Mouse (Mus musculus): Measurements from ENCODE around the gene Sv2b. TPM values are rescaled to one million over a fixed set of nuclear protein-coding genes. Genes with fewer than 3 reads are reported as not detected.

Gene Sv2b
- polyA plus RNA-seq, 1 experiment from 2014 or later, result 1.9 TPM

GRCm38 (mm10) chr7:75282080-75282650 lies 26.9 kb downstream of the Sv2b start:
- WGBS, result 74% methylated on average over 3 of the region's 3 CpGs
- H3K27me3 ChIP-seq (replicated peaks; ENCODE audit: control insufficient read depth, insufficient read depth, low read length), result no peaks in the 10 kb centered on the region
- no peak overlapping the region for H3K9ac ChIP-seq (ENCODE audit: low read length)
- H3K36me3 ChIP-seq (ENCODE audit: control insufficient read depth, insufficient read depth, low read length), result no peaks in the 10 kb centered on the region
- no peak overlapping the region for H3K27ac ChIP-seq (ENCODE audit: low read depth)
- no peaks in the 10 kb centered on the region for H3K4me1 ChIP-seq (replicated peaks; ENCODE audit: control insufficient read depth, insufficient read depth, low read length)
- no peaks in the 10 kb centered on the region for H3K9me3 ChIP-seq (ENCODE audit: control insufficient read depth, low read length)
- no peak for ATAC-seq (replicated peaks; ENCODE audit: low FRiP score, low TSS enrichment, low read depth)
- no peak for DNase-seq (ENCODE audit: low spot score)
- no peak overlapping the region for H3K4me2 ChIP-seq (ENCODE audit: low read length)
- H3K4me3 ChIP-seq (ENCODE audit: low read depth, low read length), result no peak overlapping the region

GRCm38 (mm10) chr7:75281106-75281505 lies 28.0 kb downstream of the Sv2b start:
- no peak overlapping the region for H3K27ac ChIP-seq (ENCODE audit: low read depth)
- H3K4me1 ChIP-seq (replicated peaks; ENCODE audit: control insufficient read depth, insufficient read depth, low read length), result no peaks in the 10 kb centered on the region
- H3K36me3 ChIP-seq (ENCODE audit: control insufficient read depth, insufficient read depth, low read length), result no peaks in the 10 kb centered on the region
- WGBS, result 87% methylated on average over 4 of the region's 4 CpGs
- DNase-seq (ENCODE audit: low spot score) (no peak), ATAC-seq (replicated peaks; ENCODE audit: low FRiP score, low TSS enrichment, low read depth) (no peak)
- H3K9ac ChIP-seq (ENCODE audit: low read length), result no peak overlapping the region
- H3K4me3 ChIP-seq (ENCODE audit: low read depth, low read length), result no peak overlapping the region
- H3K4me2 ChIP-seq (ENCODE audit: low read length), result no peak overlapping the region
- H3K27me3 ChIP-seq (replicated peaks; ENCODE audit: control insufficient read depth, insufficient read depth, low read length), result no peaks in the 10 kb centered on the region
- H3K9me3 ChIP-seq (ENCODE audit: control insufficient read depth, low read length), result no peaks in the 10 kb centered on the region

GRCm38 (mm10) chr7:75277847-75278246 lies 31.2 kb downstream of the Sv2b start:
- H3K9me3 ChIP-seq (ENCODE audit: control insufficient read depth, low read length), result no peaks in the 10 kb centered on the region
- H3K4me2 ChIP-seq (ENCODE audit: low read length), result no peak overlapping the region
- ATAC-seq (replicated peaks; ENCODE audit: low FRiP score, low TSS enrichment, low read depth) (no peak), DNase-seq (ENCODE audit: low spot score) (no peak)
- no peak overlapping the region for H3K27ac ChIP-seq (ENCODE audit: low read depth)
- no peaks in the 10 kb centered on the region for H3K4me1 ChIP-seq (replicated peaks; ENCODE audit: control insufficient read depth, insufficient read depth, low read length)
- H3K36me3 ChIP-seq (ENCODE audit: control insufficient read depth, insufficient read depth, low read length), result no peaks in the 10 kb centered on the region
- H3K9ac ChIP-seq (ENCODE audit: low read length), result no peak overlapping the region
- no peak overlapping the region for H3K4me3 ChIP-seq (ENCODE audit: low read depth, low read length)
- 26% methylated on average over 3 of the region's 3 CpGs for WGBS
- no peaks in the 10 kb centered on the region for H3K27me3 ChIP-seq (replicated peaks; ENCODE audit: control insufficient read depth, insufficient read depth, low read length)

- Histone ChIP-seq H3K27ac (ENCODE audit: low read depth) (no peak overlapping the region), H3K4me1 (replicated peaks; ENCODE audit: control insufficient read depth, insufficient read depth, low read length) (no peaks in the 10 kb centered on the region), H3K9me3 (ENCODE audit: control insufficient read depth, low read length) (no peaks in the 10 kb centered on the region), H3K4me2 (ENCODE audit: low read length) (no peak overlapping the region), H3K36me3 (ENCODE audit: control insufficient read depth, insufficient read depth, low read length) (no peaks in the 10 kb centered on the region), H3K9ac (ENCODE audit: low read length) (no peak overlapping the region), H3K4me3 (ENCODE audit: low read depth, low read length) (no peak overlapping the region), H3K27me3 (replicated peaks; ENCODE audit: control insufficient read depth, insufficient read depth, low read length) (no peaks in the 10 kb centered on the region)
- no peak for DNase-seq (ENCODE audit: low spot score)
- ATAC-seq (replicated peaks; ENCODE audit: low FRiP score, low TSS enrichment, low read depth), result no peak
These were observed 32.3 kb downstream of the Sv2b start for GRCm38 (mm10) chr7:75276739-75277138.

GRCm38 (mm10) chr7:75274518-75274917 lies 34.5 kb downstream of the Sv2b start:
- ATAC-seq (replicated peaks; ENCODE audit: low FRiP score, low TSS enrichment, low read depth) (no peak), DNase-seq (ENCODE audit: low spot score) (no peak)
- Histone ChIP-seq H3K4me2 (ENCODE audit: low read length) (no peak overlapping the region), H3K9ac (ENCODE audit: low read length) (no peak overlapping the region), H3K27me3 (replicated peaks; ENCODE audit: control insufficient read depth, insufficient read depth, low read length) (no peaks in the 10 kb centered on the region), H3K36me3 (ENCODE audit: control insufficient read depth, insufficient read depth, low read length) (no peaks in the 10 kb centered on the region), H3K4me1 (replicated peaks; ENCODE audit: control insufficient read depth, insufficient read depth, low read length) (no peaks in the 10 kb centered on the region), H3K27ac (ENCODE audit: low read depth) (no peak overlapping the region), H3K9me3 (ENCODE audit: control insufficient read depth, low read length) (no peaks in the 10 kb centered on the region), H3K4me3 (ENCODE audit: low read depth, low read length) (no peak overlapping the region)
- WGBS, result 65% methylated on average over 3 of the region's 3 CpGs

GRCm38 (mm10) chr7:75273633-75274032 lies 35.4 kb downstream of the Sv2b start:
- WGBS, result 84% methylated on average over 2 of the region's 2 CpGs
- no peak for ATAC-seq (replicated peaks; ENCODE audit: low FRiP score, low TSS enrichment, low read depth)
- Histone ChIP-seq H3K27ac (ENCODE audit: low read depth) (no peak overlapping the region), H3K9me3 (ENCODE audit: control insufficient read depth, low read length) (no peaks in the 10 kb centered on the region), H3K9ac (ENCODE audit: low read length) (no peak overlapping the region), H3K4me2 (ENCODE audit: low read length) (no peak overlapping the region), H3K4me3 (ENCODE audit: low read depth, low read length) (no peak overlapping the region), H3K36me3 (ENCODE audit: control insufficient read depth, insufficient read depth, low read length) (no peaks in the 10 kb centered on the region), H3K4me1 (replicated peaks; ENCODE audit: control insufficient read depth, insufficient read depth, low read length) (no peaks in the 10 kb centered on the region), H3K27me3 (replicated peaks; ENCODE audit: control insufficient read depth, insufficient read depth, low read length) (no peaks in the 10 kb centered on the region)
- DNase-seq (ENCODE audit: low spot score), result no peak

- no peaks in the 10 kb centered on the region for H3K9me3 ChIP-seq (ENCODE audit: control insufficient read depth, low read length)
- no peak overlapping the region for H3K4me3 ChIP-seq (ENCODE audit: low read depth, low read length)
- no peaks in the 10 kb centered on the region for H3K36me3 ChIP-seq (ENCODE audit: control insufficient read depth, insufficient read depth, low read length)
- H3K9ac ChIP-seq (ENCODE audit: low read length), result no peak overlapping the region
- 70% methylated on average over 3 of the region's 3 CpGs for WGBS
- no peak overlapping the region for H3K27ac ChIP-seq (ENCODE audit: low read depth)
- no peak for ATAC-seq (replicated peaks; ENCODE audit: low FRiP score, low TSS enrichment, low read depth)
- H3K4me1 ChIP-seq (replicated peaks; ENCODE audit: control insufficient read depth, insufficient read depth, low read length), result no peaks in the 10 kb centered on the region
- no peaks in the 10 kb centered on the region for H3K27me3 ChIP-seq (replicated peaks; ENCODE audit: control insufficient read depth, insufficient read depth, low read length)
- no peak overlapping the region for H3K4me2 ChIP-seq (ENCODE audit: low read length)
- DNase-seq (ENCODE audit: low spot score), result no peak
These were observed 37.1 kb downstream of the Sv2b start for GRCm38 (mm10) chr7:75271921-75272381.

- no peak for DNase-seq (ENCODE audit: low spot score)
- Histone ChIP-seq H3K36me3 (ENCODE audit: control insufficient read depth, insufficient read depth, low read length) (no peaks in the 10 kb centered on the region), H3K4me1 (replicated peaks; ENCODE audit: control insufficient read depth, insufficient read depth, low read length) (no peaks in the 10 kb centered on the region), H3K4me2 (ENCODE audit: low read length) (no peak overlapping the region), H3K27me3 (replicated peaks; ENCODE audit: control insufficient read depth, insufficient read depth, low read length) (no peaks in the 10 kb centered on the region), H3K9ac (ENCODE audit: low read length) (no peak overlapping the region), H3K27ac (ENCODE audit: low read depth) (no peak overlapping the region), H3K4me3 (ENCODE audit: low read depth, low read length) (no peak overlapping the region), H3K9me3 (ENCODE audit: control insufficient read depth, low read length) (no peaks in the 10 kb centered on the region)
- ATAC-seq (replicated peaks; ENCODE audit: low FRiP score, low TSS enrichment, low read depth), result no peak
- 84% methylated on average over 3 of the region's 3 CpGs for WGBS
These were observed 37.8 kb downstream of the Sv2b start for GRCm38 (mm10) chr7:75271306-75271705.

GRCm38 (mm10) chr7:75267236-75267635 lies 41.8 kb downstream of the Sv2b start:
- WGBS, result 73% methylated on average over 4 of the region's 4 CpGs
- DNase-seq (ENCODE audit: low spot score), result no peak
- ATAC-seq (replicated peaks; ENCODE audit: low FRiP score, low TSS enrichment, low read depth), result no peak

More at GRCm38 (mm10) chr7:75267236-75267635, 41.8 kb downstream of the Sv2b start:
- no peak overlapping the region for H3K4me2 ChIP-seq (ENCODE audit: low read length)
- no peaks in the 10 kb centered on the region for H3K9me3 ChIP-seq (ENCODE audit: control insufficient read depth, low read length)
- no peaks in the 10 kb centered on the region for H3K27me3 ChIP-seq (replicated peaks; ENCODE audit: control insufficient read depth, insufficient read depth, low read length)
- H3K9ac ChIP-seq (ENCODE audit: low read length), result no peak overlapping the region
- no peak overlapping the region for H3K27ac ChIP-seq (ENCODE audit: low read depth)
- no peak overlapping the region for H3K4me3 ChIP-seq (ENCODE audit: low read depth, low read length)
- H3K36me3 ChIP-seq (ENCODE audit: control insufficient read depth, insufficient read depth, low read length), result no peaks in the 10 kb centered on the region
- H3K4me1 ChIP-seq (replicated peaks; ENCODE audit: control insufficient read depth, insufficient read depth, low read length), result no peaks in the 10 kb centered on the region

All from intestine, embryonic 14.5 days (tissue).